Mouse (Mus musculus) liver, embryonic 16.5 days (tissue): ENCODE results near the gene Map3k3. TPM values are rescaled to one million over a fixed set of nuclear protein-coding genes. Genes with fewer than 3 reads are reported as not detected.

Experiments used
- ATAC-seq: fragments of 200-750 bp; cut with Nextera tagmentation; 2 replicates; pipeline ENCODE4 v1.8.0; 2017; ENCODE audit warnings: low read depth, mild to moderate bottlenecking, moderate number of reproducible peaks, moderate library complexity
- H3K27ac ChIP-seq: fragments of 300-500 bp; sonication (generic); 2 replicates; pipeline ENCODE4 v1.5.1; 2014; ENCODE audit warnings: mild to moderate bottlenecking, low read length
- H3K27me3 ChIP-seq: fragments of 300-500 bp; sonication (generic); 2 replicates; pipeline ENCODE4 v1.6.1; 2014; ENCODE audit warnings: low read depth, low read length, mixed read lengths; ENCODE audit not compliant: control insufficient read depth, insufficient read depth
- H3K36me3 ChIP-seq: fragments of 300-500 bp; sonication (generic); 2 replicates; pipeline ENCODE4 v1.6.1; 2014; ENCODE audit warnings: mild to moderate bottlenecking; ENCODE audit not compliant: control insufficient read depth, insufficient read depth
- H3K4me1 ChIP-seq: fragments of 300-500 bp; sonication (generic); 2 replicates; pipeline ENCODE4 v1.6.1; 2014; ENCODE audit warnings: low read depth, low read length, mixed read lengths; ENCODE audit not compliant: control insufficient read depth
- H3K4me2 ChIP-seq: fragments of 300-500 bp; sonication (generic); 2 replicates; pipeline ENCODE4 v1.6.1; 2014; ENCODE audit warnings: low read depth, low read length, mixed read lengths
- H3K4me3 ChIP-seq: fragments of 300-500 bp; sonication (generic); 2 replicates; pipeline ENCODE4 v1.5.1; 2014; ENCODE audit warnings: low read depth, mild to moderate bottlenecking, low read length
- H3K9ac ChIP-seq: fragments of 300-500 bp; sonication (generic); 2 replicates; pipeline ENCODE4 v1.6.1; 2014; ENCODE audit warnings: low read depth, low read length
- H3K9me3 ChIP-seq: fragments of 300-500 bp; sonication (generic); replicated peaks from 2 replicates; pipeline ENCODE4 v1.6.1; 2016; ENCODE audit warnings: low read length; ENCODE audit not compliant: control insufficient read depth
- WGBS: fragments of 180-500 bp; shearing (Covaris S2); extraction: QIAGEN DNeasy Blood & Tissue Kit; methylation state at CpG from one replicate; pipeline ENCODE4 v1.1.7; 2014; ENCODE audit not compliant: insufficient replicate concordance; 5-methylcytosine and 5-hydroxymethylcytosine counted together
- polyA plus RNA-seq: library from polyadenylated mRNA; unstranded; fragments of >200 nt; fragmentation: Nextera tagmentation; extraction: Ambion mirVana; gene quantifications from 2 replicates; pipeline ENCODE4 v1.2.1, GENCODE M21; 2015

Map3k3 gene
- polyA plus RNA-seq, 1 experiment from 2014 or later = 3.6 TPM

DNA sequence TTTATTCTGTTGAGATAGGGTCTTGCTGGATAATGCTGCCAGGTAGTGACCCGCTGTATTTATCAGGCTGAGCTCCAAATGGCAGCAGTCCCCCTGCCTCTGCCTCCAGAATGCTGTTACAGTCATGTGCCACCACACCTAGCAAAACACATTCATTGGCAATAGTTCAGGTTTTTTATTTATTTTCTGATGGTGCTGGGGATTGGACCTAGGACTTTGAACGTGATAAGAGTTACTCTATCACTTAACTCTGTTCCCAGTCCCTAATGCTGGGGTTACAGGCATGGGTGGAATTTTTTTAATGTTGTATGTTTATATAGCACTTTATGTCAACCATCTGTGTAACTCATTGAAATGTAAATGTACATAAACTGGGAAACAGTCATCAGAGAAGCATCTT, 30.5 kb upstream of the Map3k3 start:
- no peak overlapping the region for H3K9ac ChIP-seq
- WGBS = 73% methylated on average over 2 of the region's 2 CpGs
- peaks cover 51% of the 10 kb centered on the region for H3K36me3 ChIP-seq
- H3K9me3 ChIP-seq = no peaks in the 10 kb centered on the region
- ATAC-seq = 0 out of 2 replicates have a peak, but pooled peaks have one; percentile 20
- no peak overlapping the region for H3K4me3 ChIP-seq
- peaks cover 42% of the 10 kb centered on the region for H3K4me1 ChIP-seq
- no peak overlapping the region for H3K4me2 ChIP-seq
- peak overlapping the region; percentile 59; the same call in 1 of the 2 replicates for H3K27ac ChIP-seq
- no peaks in the 10 kb centered on the region for H3K27me3 ChIP-seq

DNA sequence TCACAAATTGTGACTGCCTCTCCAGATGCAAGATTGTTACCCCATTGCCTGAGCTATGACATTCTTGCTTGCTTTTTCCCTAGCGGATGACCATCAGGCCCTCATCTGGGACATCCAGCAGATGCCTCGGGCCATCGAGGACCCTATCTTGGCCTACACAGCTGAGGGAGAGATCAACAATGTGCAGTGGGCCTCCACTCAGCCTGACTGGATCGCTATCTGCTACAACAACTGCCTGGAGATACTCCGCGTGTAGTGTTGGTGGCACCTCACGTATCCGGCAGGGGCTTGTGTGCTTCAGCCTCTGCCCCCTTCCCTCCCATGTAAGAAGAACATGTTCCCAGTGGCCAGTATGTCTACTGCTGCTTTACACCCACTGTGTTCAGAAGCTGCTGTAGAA, 29.8 kb upstream of the Map3k3 start:
- peak; percentile 47 for ATAC-seq

DNA sequence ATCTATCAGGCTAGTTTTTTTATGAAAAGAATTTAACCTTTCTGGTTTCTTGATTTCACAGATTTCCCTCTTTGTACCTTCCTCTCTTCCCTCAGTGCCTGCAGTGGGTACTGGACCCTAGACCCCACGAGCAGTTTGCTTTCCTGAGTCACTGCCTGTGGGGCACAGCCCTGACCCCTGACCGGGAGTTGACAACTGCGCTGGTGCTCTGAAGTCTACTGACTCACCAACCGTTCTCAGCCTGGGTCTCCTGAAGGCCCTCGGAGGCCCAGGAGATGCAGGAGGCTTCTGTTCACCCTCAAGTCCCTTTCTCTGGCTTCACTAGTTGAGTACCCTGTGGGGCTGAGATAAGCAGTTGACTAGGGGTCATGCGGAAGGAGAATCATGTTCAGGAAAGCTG, 29.1 kb upstream of the Map3k3 start:
- H3K36me3 ChIP-seq = peaks cover 54% of the 10 kb centered on the region
- no peak for ATAC-seq
- peak overlapping the region; percentile 89 for H3K27ac ChIP-seq
- H3K4me2 ChIP-seq = no peak overlapping the region
- WGBS = 38% methylated on average over 6 of the region's 6 CpGs
- H3K4me1 ChIP-seq = peaks cover 42% of the 10 kb centered on the region
- H3K4me3 ChIP-seq = no peak overlapping the region
- H3K27me3 ChIP-seq = no peaks in the 10 kb centered on the region
- no peak overlapping the region for H3K9ac ChIP-seq
- H3K9me3 ChIP-seq = no peaks in the 10 kb centered on the region

More for the DNA sequence above, 29.8 kb upstream of the Map3k3 start:
- Histone ChIP-seq H3K4me2 (no peak overlapping the region), H3K9me3 (no peaks in the 10 kb centered on the region), H3K27ac (peak overlapping the region; percentile 59), H3K4me1 (peaks cover 42% of the 10 kb centered on the region), H3K9ac (no peak overlapping the region), H3K36me3 (peaks cover 52% of the 10 kb centered on the region), H3K4me3 (no peak overlapping the region), H3K27me3 (no peaks in the 10 kb centered on the region)
- 54% methylated on average over 8 of the region's 8 CpGs for WGBS

DNA sequence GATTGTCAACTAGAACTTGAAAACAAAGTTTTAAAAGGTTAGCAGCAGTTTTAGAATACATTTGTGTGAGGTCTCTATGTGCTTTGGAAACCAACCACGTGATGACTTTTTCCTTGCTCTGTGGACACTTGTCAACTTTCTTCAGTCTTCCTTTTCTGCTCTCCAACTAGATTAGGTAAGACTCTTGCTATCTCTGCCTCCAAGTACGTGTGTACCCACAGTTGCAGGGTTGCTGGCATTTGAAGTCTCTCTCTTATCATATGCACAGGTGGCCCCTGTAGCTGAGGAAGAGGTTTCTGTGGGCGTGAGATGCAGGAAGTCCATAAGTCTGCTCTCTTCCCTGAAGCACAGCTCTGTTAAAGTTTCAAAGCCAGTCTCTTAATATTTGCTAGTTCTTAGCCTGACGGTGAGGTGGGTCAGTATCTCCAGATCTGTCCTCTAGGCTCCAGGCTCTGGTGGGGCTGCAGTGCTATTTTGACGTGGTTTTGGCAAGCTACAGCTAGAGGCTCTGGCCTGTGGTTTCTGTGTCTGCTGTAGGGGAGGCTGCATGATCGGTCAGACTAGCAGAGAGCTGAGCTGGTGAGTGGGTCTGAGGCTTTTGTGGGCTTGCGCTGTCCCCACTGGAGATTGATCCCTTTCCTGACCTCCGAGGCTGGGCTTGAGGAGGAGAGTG, 27.5 kb upstream of the Map3k3 start:
- H3K4me2 ChIP-seq = peak overlapping the region; percentile 47
- peaks cover 42% of the 10 kb centered on the region for H3K4me1 ChIP-seq
- peaks cover 43% of the 10 kb centered on the region for H3K36me3 ChIP-seq
- no peak overlapping the region for H3K4me3 ChIP-seq
- H3K9ac ChIP-seq = peak overlapping the region; percentile 57
- H3K27me3 ChIP-seq = no peaks in the 10 kb centered on the region
- H3K27ac ChIP-seq = peak overlapping the region; percentile 89
- H3K9me3 ChIP-seq = no peaks in the 10 kb centered on the region
- peak; percentile 86 for ATAC-seq
- WGBS = 23% methylated on average over 8 of the region's 8 CpGs

DNA sequence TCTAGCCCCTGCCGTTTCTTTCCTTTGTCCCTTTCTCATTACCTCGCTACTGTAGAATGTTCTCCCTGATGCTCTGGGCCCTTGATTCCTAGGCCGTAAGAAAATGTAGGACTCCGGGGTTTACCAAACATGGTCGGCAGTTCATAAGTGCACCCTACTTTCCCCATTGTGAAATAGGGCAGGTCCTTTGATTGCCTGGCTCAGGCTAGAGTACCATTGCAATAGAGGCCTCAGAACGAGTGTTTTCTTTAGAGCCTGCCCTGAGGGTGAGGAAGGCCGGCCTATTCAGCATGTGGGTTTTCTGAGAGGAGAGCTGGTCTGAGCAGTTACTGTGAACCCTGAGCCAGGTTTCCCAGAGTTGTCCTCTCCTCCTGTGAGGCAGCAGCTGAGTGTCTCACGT, 26.4 kb upstream of the Map3k3 start:
- WGBS = 67% methylated on average over 8 of the region's 8 CpGs
- Histone ChIP-seq H3K9ac (no peak overlapping the region), H3K4me3 (no peak overlapping the region), H3K4me1 (peaks cover 42% of the 10 kb centered on the region), H3K27me3 (no peaks in the 10 kb centered on the region), H3K36me3 (peaks cover 35% of the 10 kb centered on the region), H3K4me2 (no peak overlapping the region), H3K9me3 (no peaks in the 10 kb centered on the region), H3K27ac (no peak overlapping the region)
- no peak for ATAC-seq

DNA sequence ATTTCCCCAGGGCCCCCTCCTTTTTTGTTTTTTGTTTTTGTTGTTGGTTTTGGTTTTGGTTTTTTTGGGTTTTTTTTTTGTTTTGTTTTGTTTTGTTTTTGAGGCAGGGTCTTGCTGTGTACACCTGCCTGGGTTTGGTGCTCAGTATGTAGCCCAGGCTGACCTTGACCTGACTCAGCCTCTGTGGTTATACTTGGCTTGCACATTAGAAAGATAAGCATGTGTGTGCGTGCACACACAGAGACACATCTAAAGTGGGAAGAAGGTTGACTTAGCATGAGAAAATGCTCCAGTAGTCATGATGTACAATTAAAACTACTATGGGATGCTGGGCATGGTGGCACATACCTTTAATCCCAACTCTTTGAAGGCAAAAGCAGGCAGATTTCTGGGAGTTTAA, 23.9 kb upstream of the Map3k3 start:
- H3K9me3 ChIP-seq = no peaks in the 10 kb centered on the region
- H3K27ac ChIP-seq = no peak overlapping the region
- ATAC-seq = no peak
- peaks cover 34% of the 10 kb centered on the region for H3K4me1 ChIP-seq
- H3K4me3 ChIP-seq = no peak overlapping the region
- peaks cover 16% of the 10 kb centered on the region for H3K36me3 ChIP-seq
- H3K27me3 ChIP-seq = no peaks in the 10 kb centered on the region
- 35% methylated on average over 1 of the region's 1 CpGs for WGBS
- H3K4me2 ChIP-seq = no peak overlapping the region
- H3K9ac ChIP-seq = no peak overlapping the region

DNA sequence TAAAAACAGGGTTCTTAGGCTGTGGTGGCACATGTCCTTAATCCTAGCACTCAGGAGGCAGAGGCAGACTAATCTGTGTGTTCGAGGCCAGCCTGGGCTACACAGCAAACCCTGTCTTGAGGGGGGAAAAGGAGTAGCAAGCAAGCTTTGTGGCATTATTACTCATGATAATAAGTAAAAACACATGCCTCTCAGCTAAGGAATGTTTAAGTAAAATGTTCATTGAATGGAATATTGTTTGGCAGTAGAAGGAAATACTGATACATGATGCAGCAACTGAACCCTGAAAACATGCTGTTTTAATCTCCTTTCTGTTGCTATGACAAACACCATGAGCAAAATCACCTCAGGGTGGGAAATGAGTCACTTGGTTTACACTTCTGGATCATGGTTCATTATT, 23.1 kb upstream of the Map3k3 start:
- Histone ChIP-seq H3K27ac (no peak overlapping the region), H3K4me1 (peaks cover 29% of the 10 kb centered on the region), H3K4me2 (no peak overlapping the region), H3K27me3 (no peaks in the 10 kb centered on the region), H3K9me3 (no peaks in the 10 kb centered on the region), H3K36me3 (peaks cover 14% of the 10 kb centered on the region), H3K4me3 (no peak overlapping the region), H3K9ac (no peak overlapping the region)
- WGBS = 84% methylated on average over 1 of the region's 1 CpGs
- no peak for ATAC-seq

DNA sequence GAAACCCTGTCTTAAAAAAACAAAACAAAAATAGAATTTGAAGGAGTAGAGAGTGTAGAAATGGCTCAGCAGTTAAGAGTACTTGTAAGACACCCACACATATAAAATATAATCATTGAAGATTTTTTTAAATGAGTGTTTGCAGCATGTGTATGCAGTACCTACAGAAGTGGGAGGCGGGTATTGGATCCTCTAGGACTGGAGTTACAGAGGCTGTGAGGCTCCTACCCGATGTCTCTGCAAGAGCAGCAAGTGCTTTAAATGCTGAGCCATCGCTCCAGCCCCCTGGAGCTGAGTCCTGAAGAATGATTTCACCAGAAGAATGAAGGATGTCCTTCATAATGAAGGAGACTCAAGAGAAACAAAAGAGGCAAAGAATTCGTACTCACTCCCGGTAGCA, 20.7 kb upstream of the Map3k3 start:
- Histone ChIP-seq H3K4me3 (no peak overlapping the region), H3K36me3 (peaks cover 6% of the 10 kb centered on the region; the same call in 1 of the 2 replicates), H3K27me3 (no peaks in the 10 kb centered on the region), H3K4me2 (no peak overlapping the region), H3K9ac (no peak overlapping the region), H3K9me3 (no peaks in the 10 kb centered on the region), H3K4me1 (peaks cover 16% of the 10 kb centered on the region), H3K27ac (no peak overlapping the region)
- no peak for ATAC-seq
- WGBS = 79% methylated on average over 5 of the region's 5 CpGs

DNA sequence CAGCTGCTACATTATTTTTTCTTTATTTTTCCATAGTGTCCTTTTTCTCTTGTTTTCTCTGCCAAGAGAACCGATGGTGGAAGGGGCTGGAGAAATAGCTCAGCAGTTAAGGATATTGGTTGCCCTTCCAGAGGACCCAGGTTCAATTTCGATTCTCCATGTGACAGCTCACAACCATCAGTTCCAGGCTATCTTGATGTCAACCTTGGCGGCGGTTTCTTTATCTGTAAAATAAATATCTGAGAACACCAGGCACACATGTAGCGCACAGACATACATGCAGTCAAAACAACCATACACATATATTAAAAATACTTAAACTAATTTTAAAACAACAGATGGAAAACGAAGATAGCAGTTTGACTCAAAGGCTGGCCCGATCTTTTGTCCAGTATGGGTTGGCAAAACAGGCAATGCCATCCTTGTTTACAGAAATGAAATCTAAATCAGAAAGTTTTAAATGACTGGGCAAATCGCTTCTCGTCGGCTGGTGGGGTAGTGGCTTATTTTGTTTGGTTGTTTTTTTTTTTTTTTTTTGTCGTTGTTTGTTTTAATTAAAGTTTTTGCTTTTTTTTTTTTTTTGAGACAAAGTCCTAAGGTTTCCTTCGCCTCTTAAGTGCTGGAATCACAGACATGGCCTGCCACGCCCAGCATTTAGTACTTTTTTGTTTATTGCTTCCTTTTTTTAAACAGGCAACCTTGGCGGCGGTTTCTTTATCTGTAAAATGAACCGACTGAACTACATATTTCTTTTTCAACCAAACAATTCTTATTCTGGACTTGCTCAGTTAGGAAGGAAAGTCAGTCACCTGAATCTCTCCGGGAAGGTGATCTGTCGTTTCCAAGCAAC, 19.1 kb upstream of the Map3k3 start:
- H3K27me3 ChIP-seq = no peaks in the 10 kb centered on the region
- peak overlapping the region; percentile 92 for H3K4me2 ChIP-seq
- no peaks in the 10 kb centered on the region for H3K36me3 ChIP-seq
- no peak overlapping the region; the same call in 1 of the 2 replicates for H3K9ac ChIP-seq
- peak; percentile 37; the same call in 1 of the 2 replicates for ATAC-seq
- H3K27ac ChIP-seq = peak overlapping the region; percentile 83
- H3K4me1 ChIP-seq = peaks cover 16% of the 10 kb centered on the region
- H3K9me3 ChIP-seq = no peaks in the 10 kb centered on the region
- 18% methylated on average over 18 of the region's 18 CpGs for WGBS
- H3K4me3 ChIP-seq = peak overlapping the region; percentile 80
